Mouse (Mus musculus) hindbrain, postnatal 0 days (tissue): ENCODE results near the gene Tmem206. TPM values are rescaled to one million over a fixed set of nuclear protein-coding genes. Genes with fewer than 3 reads are reported as not detected.

Source experiments
- ATAC-seq: fragments of 200-750 bp; cut with Nextera tagmentation; 2 replicates; pipeline ENCODE4 v1.8.0; 2017; ENCODE audit warnings: mild to moderate bottlenecking, moderate TSS enrichment, moderate library complexity
- DNase-seq: peaks from one replicate; pipeline ENCODE4 v3.0.0-alpha.2; 2015; ENCODE audit warnings: low spot score
- H3K27ac ChIP-seq: fragments of 300-500 bp; sonication (generic); 2 replicates; pipeline ENCODE4 v1.5.1; 2014; ENCODE audit warnings: mild to moderate bottlenecking
- H3K27me3 ChIP-seq: fragments of 300-500 bp; sonication (generic); 2 replicates; pipeline ENCODE4 v1.6.1; 2014; ENCODE audit warnings: low read length, mixed read lengths; ENCODE audit not compliant: insufficient read depth
- H3K36me3 ChIP-seq: fragments of 300-500 bp; sonication (generic); 2 replicates; pipeline ENCODE4 v1.6.1; 2014; ENCODE audit warnings: low read length, mixed read lengths; ENCODE audit not compliant: insufficient read depth
- H3K4me1 ChIP-seq: fragments of 300-500 bp; sonication (generic); 2 replicates; pipeline ENCODE4 v1.6.1; 2014; ENCODE audit warnings: antibody characterized with exemption, low read length, mixed read lengths; ENCODE audit not compliant: insufficient read depth
- H3K4me2 ChIP-seq: fragments of 300-500 bp; sonication (generic); 2 replicates; pipeline ENCODE4 v1.6.1; 2014; ENCODE audit warnings: low read depth, mild to moderate bottlenecking, low read length, moderate library complexity, mixed read lengths
- H3K4me3 ChIP-seq: fragments of 300-500 bp; sonication (generic); 2 replicates; pipeline ENCODE4 v1.5.1; 2014; ENCODE audit warnings: low read length
- H3K9ac ChIP-seq: fragments of 300-500 bp; sonication (generic); replicated peaks from 2 replicates; pipeline ENCODE4 v1.6.1; 2014; ENCODE audit warnings: mild to moderate bottlenecking, low read length, moderate library complexity, mixed read lengths
- H3K9me3 ChIP-seq: fragments of 300-500 bp; sonication (generic); 2 replicates; pipeline ENCODE4 v1.6.1; 2016; ENCODE audit warnings: low read length, mixed read lengths
- CTCF ChIP-seq: IDR thresholded peaks from 2 replicates; pipeline ENCODE4 v1.5.1; 2016; ENCODE audit warnings: antibody characterized with exemption, control low read depth, low read depth
- WGBS: fragments of 180-500 bp; shearing (Covaris S2); extraction: QIAGEN DNeasy Blood & Tissue Kit; methylation state at CpG from one replicate; pipeline ENCODE4 v1.1.7; 2014; 5-methylcytosine and 5-hydroxymethylcytosine counted together
- polyA plus RNA-seq: library from polyadenylated mRNA; unstranded; fragments of >200 nt; fragmentation: Nextera tagmentation; extraction: Ambion mirVana; gene quantifications from 2 replicates; pipeline ENCODE4 v1.2.1, GENCODE M21; 2015
- total RNA-seq: library from RNA; depleted of rRNA; stranded (reverse); fragments of >200 nt; gene quantifications from 2 replicates; pipeline ENCODE4 v1.2.3, GENCODE M21; 2014

The Tmem206 gene
- total and polyA plus RNA-seq, 2 experiments from 2014 or later, result 22.5 to 23.2 TPM

DNA sequence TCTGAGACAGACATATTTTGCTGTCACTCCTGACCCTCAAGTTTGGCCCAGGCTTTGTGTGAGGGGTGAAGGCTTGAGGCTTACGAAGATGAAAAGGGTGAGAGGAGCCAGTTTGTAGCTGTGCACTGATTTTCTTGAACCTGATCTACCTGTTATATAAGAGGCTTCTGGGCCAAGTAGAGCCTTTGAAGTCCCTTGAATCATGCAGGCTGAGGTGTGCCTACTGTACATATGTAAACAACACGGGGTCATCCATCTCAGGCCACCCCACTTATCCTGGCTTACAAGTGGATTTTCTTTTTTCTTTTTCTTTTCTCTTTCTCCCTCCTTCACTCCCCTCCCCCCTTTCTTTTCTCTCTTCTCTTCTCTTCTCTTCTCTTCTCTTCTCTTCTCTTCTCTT is 22.9 kb downstream of the Tmem206 start:
- H3K36me3 ChIP-seq, result peaks cover 62% of the 10 kb centered on the region
- WGBS, result 85% methylated on average over 2 of the region's 2 CpGs

DNA sequence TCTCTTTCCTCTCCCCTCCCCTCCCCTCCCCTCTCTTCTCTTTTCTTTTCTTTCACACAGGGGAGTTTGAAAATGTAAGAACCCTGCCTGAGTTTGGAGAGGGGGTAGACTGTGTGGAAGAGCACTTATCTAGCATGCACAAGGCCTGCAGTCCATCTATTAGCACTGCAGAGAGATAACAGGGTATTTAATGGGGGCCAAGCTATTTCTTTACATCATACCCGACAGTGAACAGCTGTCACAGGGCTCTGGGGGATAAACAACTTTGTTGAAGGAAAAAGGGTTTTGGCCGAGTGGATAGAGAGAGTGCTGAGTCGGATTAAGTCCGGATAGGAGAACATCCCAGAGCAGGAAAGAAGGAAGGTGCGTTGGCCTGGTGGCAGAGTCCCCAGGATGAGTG is 23.3 kb downstream of the Tmem206 start:
- no peaks in the 10 kb centered on the region for H3K9me3 ChIP-seq
- H3K27me3 ChIP-seq, result no peaks in the 10 kb centered on the region
- DNase-seq, result no peak
- peaks cover 62% of the 10 kb centered on the region for H3K36me3 ChIP-seq
- H3K4me2 ChIP-seq, result no peak overlapping the region
- no peaks in the 10 kb centered on the region for H3K4me1 ChIP-seq
- H3K9ac ChIP-seq, result no peak overlapping the region
- no peak for ATAC-seq
- TF ChIP-seq CTCF, result no peak
- 58% methylated on average over 5 of the region's 5 CpGs for WGBS
- no peak overlapping the region for H3K27ac ChIP-seq
- H3K4me3 ChIP-seq, result no peak overlapping the region

More for the DNA sequence above, 22.9 kb downstream of the Tmem206 start:
- Histone ChIP-seq H3K9ac (no peak overlapping the region), H3K4me2 (no peak overlapping the region), H3K4me3 (no peak overlapping the region), H3K9me3 (no peaks in the 10 kb centered on the region), H3K4me1 (no peaks in the 10 kb centered on the region), H3K27ac (no peak overlapping the region), H3K27me3 (no peaks in the 10 kb centered on the region)
- TF ChIP-seq CTCF, result no peak
- no peak for ATAC-seq
- DNase-seq, result no peak

DNA sequence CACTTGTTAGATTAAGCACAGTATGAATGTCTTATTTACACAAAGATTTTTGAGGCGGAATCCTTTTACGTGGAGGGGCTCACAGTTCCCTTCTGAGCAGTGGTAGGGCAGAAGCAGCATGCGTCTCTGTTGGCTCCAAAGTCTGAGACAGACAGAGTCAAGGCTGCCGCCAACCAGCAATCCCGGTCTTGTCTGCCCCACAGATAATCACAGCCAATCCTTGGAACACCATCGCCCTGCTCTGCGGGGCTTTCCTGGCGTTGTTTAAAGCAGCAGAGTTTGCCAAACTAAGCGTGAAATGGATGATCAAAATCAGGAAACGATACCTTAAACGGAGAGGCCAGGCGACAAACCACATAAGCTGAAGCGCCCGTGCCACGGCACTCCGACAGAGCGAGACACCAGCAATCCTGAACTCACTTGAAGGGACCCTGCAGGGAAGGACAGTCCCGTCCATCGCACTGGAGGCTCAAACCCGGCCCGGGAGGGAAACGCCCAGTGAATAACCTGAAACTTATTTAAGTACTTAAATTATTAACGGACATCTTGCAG is 23.9 kb downstream of the Tmem206 start:
- Histone ChIP-seq H3K9ac (no peak overlapping the region), H3K27ac (no peak overlapping the region), H3K36me3 (peaks cover 64% of the 10 kb centered on the region), H3K4me2 (no peak overlapping the region), H3K4me3 (no peak overlapping the region), H3K9me3 (no peaks in the 10 kb centered on the region), H3K27me3 (no peaks in the 10 kb centered on the region), H3K4me1 (no peaks in the 10 kb centered on the region)
- TF ChIP-seq CTCF, result no peak
- ATAC-seq, result no peak
- DNase-seq, result no peak
- 68% methylated on average over 23 of the region's 23 CpGs for WGBS

GRCm38 (mm10) chr1:191350355-191350754 is 24.6 kb downstream of the Tmem206 start:
- Histone ChIP-seq H3K9me3 (no peaks in the 10 kb centered on the region), H3K27ac (no peak overlapping the region), H3K4me1 (no peaks in the 10 kb centered on the region), H3K4me3 (no peak overlapping the region), H3K4me2 (no peak overlapping the region), H3K36me3 (peaks cover 63% of the 10 kb centered on the region), H3K9ac (no peak overlapping the region), H3K27me3 (no peaks in the 10 kb centered on the region)
- WGBS, result 95% methylated on average over 5 of the region's 5 CpGs
- ATAC-seq (no peak), DNase-seq (no peak)
- TF ChIP-seq CTCF, result no peak

DNA sequence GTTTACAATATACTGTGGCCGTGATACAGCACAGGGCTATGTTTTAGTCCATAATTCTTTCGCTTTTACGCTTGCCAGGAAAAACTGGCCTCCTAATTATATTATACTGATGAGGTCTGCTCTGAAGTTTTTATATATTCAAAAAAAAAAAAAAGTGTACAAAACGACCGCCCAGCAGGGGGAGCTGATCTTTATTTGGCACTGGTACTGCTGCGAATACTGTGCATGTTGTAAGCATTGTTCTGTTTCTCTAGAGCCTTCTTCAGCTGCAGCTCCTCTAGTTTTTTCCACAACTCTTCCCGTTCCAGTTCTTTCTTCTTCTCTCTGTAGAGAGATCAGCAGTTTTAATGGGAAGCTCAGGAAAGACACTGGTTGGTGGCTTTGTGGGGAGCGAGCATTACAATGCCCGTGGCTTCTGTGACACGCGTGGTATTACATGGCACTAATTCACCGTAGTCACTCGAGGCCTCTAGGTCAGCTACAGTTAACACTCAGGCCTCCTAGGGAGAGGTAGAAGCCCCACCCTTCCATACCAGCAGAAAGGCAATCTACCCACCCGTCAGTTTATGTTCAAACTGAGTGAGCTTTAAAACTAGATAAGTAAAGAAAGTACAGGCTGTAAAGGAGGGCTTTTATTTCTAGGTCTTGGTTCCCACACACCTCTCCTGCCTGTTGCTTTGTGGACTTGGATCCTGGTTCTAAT is 27.2 kb downstream of the Tmem206 start:
- TF ChIP-seq CTCF, result peak; percentile 65
- Histone ChIP-seq H3K9ac (no peak overlapping the region), H3K4me3 (no peak overlapping the region), H3K36me3 (peaks cover 48% of the 10 kb centered on the region; the same call in 1 of the 2 replicates), H3K27me3 (no peaks in the 10 kb centered on the region), H3K4me2 (no peak overlapping the region), H3K4me1 (no peaks in the 10 kb centered on the region), H3K9me3 (no peaks in the 10 kb centered on the region), H3K27ac (no peak overlapping the region)
- WGBS, result 53% methylated on average over 14 of the region's 14 CpGs
- ATAC-seq (0 out of 2 replicates have a peak, but pooled peaks have one; percentile 38), DNase-seq (peak; percentile 85)

DNA sequence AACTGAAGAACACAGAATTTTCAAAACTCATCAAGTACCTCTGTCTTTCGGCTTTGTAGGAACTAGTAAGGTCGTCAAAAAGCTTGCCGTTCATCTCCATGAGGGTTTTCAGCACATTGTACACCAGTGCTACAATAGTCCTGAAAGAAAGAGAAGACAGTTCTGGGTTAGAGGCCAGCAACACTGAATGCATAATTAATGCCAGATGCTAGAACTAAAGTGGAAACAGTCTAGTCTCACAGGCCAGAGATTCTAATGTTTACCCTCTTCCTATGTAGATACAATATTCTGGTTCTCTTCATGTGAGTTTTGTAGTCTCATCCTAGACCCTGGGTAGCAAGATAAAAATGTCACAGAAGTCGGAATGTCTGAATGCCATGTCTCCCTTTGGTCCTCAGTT is 28.1 kb downstream of the Tmem206 start:
- H3K4me3 ChIP-seq, result no peak overlapping the region
- no peak overlapping the region for H3K4me2 ChIP-seq
- H3K9ac ChIP-seq, result no peak overlapping the region
- DNase-seq (no peak), ATAC-seq (no peak)
- 66% methylated on average over 4 of the region's 4 CpGs for WGBS
- H3K27me3 ChIP-seq, result no peaks in the 10 kb centered on the region
- H3K36me3 ChIP-seq, result peaks cover 41% of the 10 kb centered on the region; the same call in 1 of the 2 replicates
- H3K27ac ChIP-seq, result no peak overlapping the region
- no peaks in the 10 kb centered on the region for H3K9me3 ChIP-seq
- H3K4me1 ChIP-seq, result no peaks in the 10 kb centered on the region
- no peak for TF ChIP-seq CTCF

GRCm38 (mm10) chr1:191356936-191357335 is 31.2 kb downstream of the Tmem206 start:
- Histone ChIP-seq H3K36me3 (peaks cover 23% of the 10 kb centered on the region; the same call in 1 of the 2 replicates), H3K27me3 (no peaks in the 10 kb centered on the region), H3K9me3 (no peaks in the 10 kb centered on the region), H3K4me3 (no peak overlapping the region), H3K9ac (no peak overlapping the region), H3K4me2 (no peak overlapping the region), H3K27ac (no peak overlapping the region), H3K4me1 (no peaks in the 10 kb centered on the region)
- 86% methylated on average over 1 of the region's 1 CpGs for WGBS
- no peak for ATAC-seq
- TF ChIP-seq CTCF, result no peak
- no peak for DNase-seq
